Mouse (Mus musculus) retina, embryonic 14.5 days (tissue): ENCODE measurements around the gene Ddx39b.

Experiments used
- DNase-seq: peaks from one replicate; pipeline ENCODE4 v3.0.0-alpha.2; 2015; ENCODE audit warnings: low spot score

The Ddx39b gene

GRCm38 (mm10) chr17:35244999-35245398 lies 3.5 kb downstream of the Ddx39b start:
- DNase-seq: no peak

- DNase-seq: peak; percentile 61
Observed at GRCm38 (mm10) chr17:35245731-35246623, 4.4 kb downstream of the Ddx39b start.

DNA sequence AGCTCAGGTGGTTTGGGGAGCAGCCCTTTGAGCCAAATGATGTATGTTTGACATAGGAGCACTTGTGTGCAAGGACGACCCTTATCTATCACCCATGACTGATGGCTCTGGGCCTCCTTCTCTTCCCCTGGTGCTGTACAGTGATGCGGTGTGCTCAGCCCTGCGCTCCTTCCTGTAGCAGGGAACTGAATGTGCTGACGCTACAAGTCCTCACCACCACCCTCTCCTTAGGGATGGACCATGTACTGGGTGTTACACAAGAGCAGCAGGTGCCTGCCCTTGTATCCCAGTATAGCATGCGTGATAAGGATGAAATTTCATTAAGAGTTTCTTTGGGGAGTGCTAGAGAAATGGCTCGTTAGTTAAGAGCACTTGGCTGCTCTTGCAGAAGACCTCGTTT lies 5.6 kb downstream of the Ddx39b start:
- no peak for DNase-seq

DNA sequence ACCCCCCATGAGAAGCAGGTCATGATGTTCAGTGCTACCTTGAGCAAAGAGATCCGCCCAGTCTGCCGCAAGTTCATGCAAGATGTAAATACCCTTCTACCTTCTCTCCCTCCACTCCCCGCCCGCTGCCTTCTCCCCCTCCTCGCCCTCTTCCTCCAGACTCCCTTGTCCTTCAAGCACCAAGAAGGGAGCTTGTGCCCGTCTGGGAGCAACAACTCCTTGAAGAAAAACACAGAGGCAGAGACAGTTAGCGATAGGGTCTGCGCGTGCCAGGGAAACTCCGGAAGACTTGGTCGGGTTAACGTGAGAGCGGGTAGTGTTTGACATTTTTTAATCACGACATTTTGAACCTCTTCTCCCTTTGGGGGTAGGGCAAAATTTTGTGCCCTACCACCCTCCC lies 7.4 kb downstream of the Ddx39b start:
- no peak for DNase-seq

DNA sequence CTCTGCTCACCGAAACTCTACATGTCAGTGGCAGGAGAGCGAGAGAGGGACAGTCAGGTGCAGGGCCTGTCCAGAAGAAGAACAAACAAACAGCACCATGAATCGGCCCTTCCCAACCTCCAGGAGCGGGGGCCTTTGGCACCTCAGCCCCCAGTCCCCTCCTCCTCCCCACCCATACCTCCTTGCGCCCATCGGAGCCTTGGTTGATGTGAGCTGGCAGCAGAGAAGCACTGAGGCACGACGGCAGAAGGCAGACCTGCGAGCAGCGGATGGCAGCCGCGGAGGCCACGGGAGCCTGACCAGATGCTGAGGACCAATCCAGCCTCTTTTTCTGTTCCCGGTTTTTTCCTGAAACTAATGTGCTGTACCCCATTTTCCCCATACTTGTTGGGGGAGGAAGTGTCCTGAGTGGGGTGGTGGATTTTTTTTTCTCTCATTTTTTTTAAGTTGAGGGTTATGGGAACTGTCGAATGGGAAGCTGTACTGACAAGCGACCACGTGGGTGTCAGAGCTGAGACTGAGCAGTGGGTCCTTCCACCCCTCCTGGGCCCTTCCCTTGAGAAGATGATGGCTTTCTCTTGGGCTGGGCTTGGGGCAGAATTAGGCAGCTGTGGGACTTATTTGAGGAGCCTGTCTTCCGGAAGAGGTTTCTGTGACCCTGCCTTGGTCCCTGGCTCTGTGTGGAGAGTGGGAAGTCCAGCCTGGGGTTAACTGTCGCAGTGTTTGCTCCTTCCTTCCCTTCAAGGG lies 8.1 kb downstream of the Ddx39b start:
- DNase-seq: no peak

DNA sequence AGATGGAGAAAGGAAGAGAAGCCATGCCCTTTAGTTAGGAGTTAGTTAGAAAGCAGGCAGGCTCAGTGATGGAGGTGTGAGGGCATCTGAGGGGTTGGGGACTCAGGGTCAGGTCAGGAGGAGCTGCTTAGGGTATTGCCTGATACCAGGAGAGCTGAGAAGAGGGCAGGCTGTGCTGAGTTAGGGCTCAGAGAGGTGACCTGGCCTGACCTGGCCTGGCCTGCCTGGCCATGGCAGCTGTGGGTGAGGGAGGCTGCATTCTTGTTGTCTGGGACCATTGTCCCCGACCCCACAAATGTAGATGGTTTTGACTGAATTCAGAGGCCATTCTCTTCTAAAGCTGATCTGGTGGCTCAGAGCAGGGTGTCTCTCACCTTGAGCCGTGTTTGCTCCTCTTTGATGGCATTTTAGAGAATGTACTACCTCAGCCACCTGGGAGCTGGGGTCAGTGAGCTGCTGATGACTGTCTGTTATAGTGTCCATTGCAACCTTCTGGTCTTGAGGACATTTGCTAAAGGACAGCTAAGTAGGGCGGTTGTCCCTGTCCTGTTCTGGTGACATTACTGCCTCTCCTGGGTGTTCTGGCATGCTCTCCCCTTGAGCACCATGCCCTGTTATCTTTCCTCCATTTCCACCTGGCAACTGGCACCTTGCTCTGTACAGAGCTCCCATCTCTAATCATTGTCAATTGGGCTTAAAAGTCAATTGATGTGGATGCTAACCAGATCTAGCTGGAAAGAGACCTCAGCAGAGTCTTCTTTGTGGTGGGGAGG lies 9.0 kb downstream of the Ddx39b start:
- no peak for DNase-seq

DNA sequence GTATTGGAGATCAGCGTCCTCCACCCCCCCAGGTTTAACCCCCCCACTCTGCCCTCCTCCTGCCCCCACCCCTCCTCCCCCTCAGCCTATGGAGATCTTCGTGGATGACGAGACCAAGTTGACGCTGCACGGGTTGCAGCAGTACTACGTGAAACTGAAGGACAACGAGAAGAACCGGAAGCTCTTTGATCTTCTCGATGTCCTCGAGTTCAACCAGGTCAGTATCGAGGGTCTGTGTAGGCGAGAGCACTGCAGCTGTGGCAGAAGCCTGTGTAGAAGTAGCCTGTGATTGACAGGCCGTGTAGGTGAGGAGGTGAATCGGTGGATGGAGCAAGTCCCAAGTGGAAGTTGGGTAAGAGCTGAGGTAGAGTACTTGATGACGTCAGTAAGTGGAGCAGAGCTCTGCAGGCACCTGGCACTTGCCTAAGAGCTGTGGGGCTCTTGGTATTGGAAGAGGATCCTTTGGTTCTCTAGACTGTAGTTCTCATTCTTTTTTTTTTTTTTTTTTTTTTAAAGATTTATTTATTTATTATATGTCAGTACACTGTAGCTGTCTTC lies 9.7 kb downstream of the Ddx39b start:
- no peak for DNase-seq

- no peak for DNase-seq
Observed at GRCm38 (mm10) chr17:35251981-35252380, 10.4 kb downstream of the Ddx39b start.

- no peak for DNase-seq
Observed at GRCm38 (mm10) chr17:35252619-35253292, 11.2 kb downstream of the Ddx39b start.

DNA sequence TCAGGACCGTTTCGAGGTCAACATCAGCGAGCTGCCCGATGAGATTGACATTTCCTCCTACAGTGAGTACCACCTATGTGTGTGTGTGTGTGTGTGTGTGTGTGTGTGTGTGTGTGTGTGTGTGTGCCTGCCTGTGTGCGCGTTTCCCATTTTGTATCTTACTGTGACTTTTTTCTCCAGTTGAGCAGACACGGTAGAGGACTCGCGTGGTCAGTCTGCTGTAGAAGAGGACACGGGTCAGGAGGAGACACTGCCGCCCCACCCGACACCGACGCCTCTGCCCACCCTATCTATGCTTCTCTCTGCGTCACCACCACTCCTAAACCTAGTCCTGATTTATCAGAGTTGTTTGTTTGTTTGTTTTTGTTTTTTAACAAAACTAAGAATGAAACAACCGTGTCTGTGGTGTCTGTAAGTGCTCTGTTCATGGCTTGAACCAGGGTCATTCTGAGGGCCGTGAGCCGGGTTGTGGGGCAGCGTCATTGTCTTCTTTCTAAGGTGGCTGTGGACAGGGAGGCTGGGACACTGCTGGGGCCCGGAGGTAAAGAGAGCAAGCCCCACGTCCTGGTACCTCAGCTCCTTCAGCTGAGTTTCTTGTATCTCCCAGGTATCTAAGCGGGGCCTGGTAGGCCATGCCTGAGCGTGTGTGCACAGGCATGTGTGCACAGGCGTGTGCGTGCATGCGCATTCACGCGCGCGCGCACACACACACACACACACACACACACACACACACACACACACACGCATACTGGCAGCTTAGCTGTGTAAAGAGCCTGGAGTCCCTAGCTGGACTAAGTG lies 11.9 kb downstream of the Ddx39b start:
- DNase-seq: no peak

- DNase-seq: peak; percentile 72
Observed at GRCm38 (mm10) chr17:35254241-35255098, 12.9 kb downstream of the Ddx39b start.

DNA sequence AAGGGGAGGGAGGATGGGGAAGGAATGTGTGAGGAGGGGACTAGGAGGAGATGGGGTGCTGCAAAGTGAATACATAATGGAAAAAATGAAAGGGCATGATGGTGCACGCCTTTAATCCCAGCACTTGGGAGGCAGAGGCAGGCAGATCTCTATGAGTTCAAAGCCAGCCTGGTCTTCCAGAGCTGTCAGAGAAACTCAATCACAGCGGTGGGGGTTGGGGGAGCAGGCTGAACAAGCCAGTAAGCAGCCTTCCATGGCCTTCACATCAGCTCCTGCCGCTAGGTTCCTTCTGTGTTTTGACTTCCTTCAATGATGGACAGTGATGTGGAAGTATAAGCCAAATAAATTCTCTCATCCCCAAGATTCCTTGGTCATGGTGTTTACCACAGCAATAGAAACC lies 13.8 kb downstream of the Ddx39b start:
- DNase-seq: no peak

DNA sequence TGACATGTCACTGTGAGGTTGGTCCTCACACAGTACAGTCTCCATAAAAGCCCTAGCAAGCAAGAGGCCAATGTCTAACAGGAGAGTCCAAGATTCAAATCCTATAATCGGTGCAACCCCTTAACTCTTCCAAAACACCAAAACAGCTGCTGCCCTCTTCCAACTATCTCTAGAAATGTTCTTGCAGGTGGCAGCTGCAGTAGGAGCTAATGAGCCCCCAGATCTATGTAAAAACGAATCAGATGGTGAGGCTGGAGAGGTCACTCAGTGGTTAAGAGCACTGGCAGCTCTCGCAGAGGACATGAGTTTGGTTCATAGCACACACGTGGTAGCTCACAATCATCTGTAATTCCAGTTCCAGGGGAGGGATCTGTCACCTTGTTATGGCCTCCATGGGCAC lies 14.2 kb downstream of the Ddx39b start:
- no peak for DNase-seq

DNA sequence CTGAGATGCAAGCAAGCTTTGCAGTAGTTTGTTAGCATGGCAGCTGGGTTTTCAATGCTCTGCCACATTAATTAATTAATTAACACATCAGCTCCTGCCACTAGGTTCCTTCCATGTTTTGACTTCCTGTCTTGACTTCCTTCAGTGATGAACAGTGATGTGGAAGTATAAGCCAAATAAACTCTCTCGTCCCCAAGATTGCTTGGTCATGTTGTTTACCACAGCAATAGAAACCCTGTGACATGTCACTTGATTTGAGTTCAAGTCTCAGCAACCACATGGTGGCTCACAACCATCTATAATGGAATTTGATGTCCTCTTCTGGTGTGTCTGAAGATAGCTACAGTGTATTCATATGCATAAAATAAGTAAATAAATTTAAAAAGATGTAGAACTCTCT lies 15.8 kb downstream of the Ddx39b start:
- no peak for DNase-seq

DNA sequence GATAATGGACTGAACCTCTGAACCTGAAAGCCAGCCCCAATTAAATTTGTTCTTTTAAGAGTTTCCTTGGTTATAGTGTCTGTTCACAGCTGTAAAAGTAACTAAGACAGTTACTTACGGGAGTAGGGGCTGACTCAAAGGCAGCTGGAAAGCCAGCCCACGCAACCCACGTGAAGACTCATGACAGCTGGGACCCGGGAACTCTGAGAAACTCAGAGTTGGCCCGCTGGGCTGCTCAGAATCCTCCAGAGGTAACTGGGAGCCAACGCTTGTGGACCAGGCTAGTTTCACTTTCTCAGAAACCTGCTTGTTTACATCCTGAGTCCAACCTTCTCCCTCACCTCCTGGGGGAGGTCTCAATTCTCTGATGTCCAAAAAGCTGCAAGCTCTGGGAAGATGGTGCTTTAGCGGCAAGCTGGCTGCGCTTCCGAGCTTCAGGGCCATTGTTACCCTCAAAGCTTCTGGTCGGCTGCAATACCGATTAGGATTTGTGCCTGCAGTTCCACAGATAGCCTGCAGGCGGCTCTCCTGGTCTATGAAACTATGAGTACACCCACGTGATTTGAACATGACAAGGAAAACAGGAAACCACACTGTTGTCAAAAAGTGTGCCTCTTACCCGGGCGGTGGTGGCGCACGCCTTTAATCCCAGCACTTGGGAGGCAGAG lies 16.4 kb downstream of the Ddx39b start:
- peak; percentile 99 for DNase-seq

GRCm38 (mm10) chr17:35258492-35259478 lies 17.2 kb downstream of the Ddx39b start:
- no peak for DNase-seq

GRCm38 (mm10) chr17:35259621-35260020 lies 18.1 kb downstream of the Ddx39b start:
- DNase-seq: no peak

GRCm38 (mm10) chr17:35261651-35262050 lies 20.1 kb downstream of the Ddx39b start:
- no peak for DNase-seq
